ENCODE assay signal across 8 mouse cellular contexts in genomic region chr4:135494521-135495396, GRCm38 (mm10). TPM values are rescaled to one million over a fixed set of nuclear protein-coding genes. Genes with fewer than 3 reads are reported as not detected.
A peak's percentile ranks its signal among the peaks of the same experiment; 100 is the strongest.
DNase-seq lines count a peak whose midpoint lies in the region; ATAC-seq and TF ChIP-seq lines count a peak whose summit lies in the region.

TSS of gene Stpg1 (plus strand) at chr4:135494790.
TSS of gene Nipal3 (minus strand) at chr4:135495038.

- H3K27ac ChIP-seq in forebrain, embryonic 10.5 days = peak within 1 kb of the TSS; percentile 72
- H3K27ac ChIP-seq in heart, embryonic 15.5 days = peak within 1 kb of the TSS; percentile 53
- H3K27ac ChIP-seq in liver, embryonic 14.5 days = peak within 1 kb of the TSS; percentile 64
- no peak within 1 kb of the TSS for H3K27ac ChIP-seq in neural tube, embryonic 12.5 days

- peak within 1 kb of the TSS; percentile 63 for H3K9ac ChIP-seq in heart, embryonic 15.5 days
- peak within 1 kb of the TSS; percentile 73 for H3K9ac ChIP-seq in liver, embryonic 14.5 days (replicated peaks)
- H3K9ac ChIP-seq in neural tube, embryonic 12.5 days = peak within 1 kb of the TSS; percentile 49

- WGBS in forebrain, embryonic 10.5 days = under 1% methylated on average over 53 of the region's 53 CpGs
- WGBS in heart, embryonic 15.5 days = under 1% methylated on average over 53 of the region's 53 CpGs
- WGBS in liver, embryonic 14.5 days (ENCODE audit: insufficient replicate concordance) = under 1% methylated on average over 53 of the region's 53 CpGs
- under 1% methylated on average over 53 of the region's 53 CpGs for WGBS in neural tube, embryonic 12.5 days

- peaks cover 29% of the 10 kb centered on the region for H3K4me1 ChIP-seq in forebrain, embryonic 10.5 days
- H3K4me1 ChIP-seq in heart, embryonic 15.5 days (replicated peaks) = peaks cover 17% of the 10 kb centered on the region
- H3K4me1 ChIP-seq in liver, embryonic 14.5 days (replicated peaks; ENCODE audit: control insufficient read depth in 2 of 2, insufficient read depth in 2 of 2, low read length in 1 of 2) = peaks cover 5 to 13% of the 10 kb centered on the region in 2 experiments
- H3K4me1 ChIP-seq in neural tube, embryonic 12.5 days = peaks cover 16% of the 10 kb centered on the region

- ATAC-seq in heart, embryonic 15.5 days (replicated peaks; ENCODE audit: insufficient number of reproducible peaks, insufficient read depth, low FRiP score, low read depth) = peak; percentile 93
- peak; percentile 98 for ATAC-seq in liver, embryonic 14.5 days (ENCODE audit: insufficient read depth)
- peak; percentile 93 for ATAC-seq in neural tube, embryonic 12.5 days (ENCODE audit: low FRiP score, low read depth)

- TF ChIP-seq CTCF in liver, embryonic 14.5 days (IDR thresholded peaks at IDR 0.05; ENCODE audit: low read depth) = peak; percentile 93

- peak; percentile 80 to 88 for DNase-seq in CD8-positive naive resting alpha-beta T cell, adult 2 months (ENCODE audit: low read depth in 2 of 2, low spot score in 2 of 2)
- peak; percentile 82 for DNase-seq in c-Kit-positive CD71-negative TER-119-negative erythroid progenitor cells, embryonic 14.5 days (ENCODE audit: low read depth)
- peak; percentile 91 for DNase-seq in forebrain, embryonic 10.5 days (ENCODE audit: extremely low spot score, low spot score)
- DNase-seq in kidney, postnatal 25 days = peak; percentile 95 to 98
- peak; percentile 86 to 92 (median 88) for DNase-seq in liver, embryonic 14.5 days (ENCODE audit: low read depth in 3 of 3, low spot score in 3 of 3)
- peak; percentile 97 for DNase-seq in telencephalon, adult 2 months (ENCODE audit: low read depth, low spot score)

- peak within 1 kb of the TSS; percentile 79 for H3K4me3 ChIP-seq in forebrain, embryonic 10.5 days
- peak within 1 kb of the TSS; percentile 65 for H3K4me3 ChIP-seq in heart, embryonic 15.5 days
- peak within 1 kb of the TSS; percentile 71 to 92 for H3K4me3 ChIP-seq in liver, embryonic 14.5 days (ENCODE audit: insufficient read depth in 1 of 2, low read depth in 2 of 2, low read length in 2 of 2)
- H3K4me3 ChIP-seq in neural tube, embryonic 12.5 days = peak within 1 kb of the TSS; percentile 68

- no peak for TF ChIP-seq EP300 in liver, embryonic 14.5 days (IDR thresholded peaks at IDR 0.05; ENCODE audit: low read depth)

- peak within 1 kb of the TSS; percentile 81 for H3K4me2 ChIP-seq in heart, embryonic 15.5 days
- peak within 1 kb of the TSS; percentile 86 for H3K4me2 ChIP-seq in liver, embryonic 14.5 days (ENCODE audit: low read depth)
- H3K4me2 ChIP-seq in neural tube, embryonic 12.5 days (replicated peaks) = peak within 1 kb of the TSS; percentile 99

- H3K9me3 ChIP-seq in forebrain, embryonic 10.5 days = no peaks in the 10 kb centered on the region
- no peaks in the 10 kb centered on the region for H3K9me3 ChIP-seq in heart, embryonic 15.5 days (replicated peaks)
- H3K9me3 ChIP-seq in liver, embryonic 14.5 days (ENCODE audit: control insufficient read depth, low read length) = no peaks in the 10 kb centered on the region
- H3K9me3 ChIP-seq in neural tube, embryonic 12.5 days = no peaks in the 10 kb centered on the region

- H3K36me3 ChIP-seq in forebrain, embryonic 10.5 days (replicated peaks) = no peaks in the 10 kb centered on the region
- peaks cover 5% of the 10 kb centered on the region; the same call in 1 of the 2 replicates for H3K36me3 ChIP-seq in heart, embryonic 15.5 days
- peaks cover 4% of the 10 kb centered on the region for H3K36me3 ChIP-seq in liver, embryonic 14.5 days (replicated peaks; ENCODE audit: control insufficient read depth, insufficient read depth, low read depth)
- H3K36me3 ChIP-seq in neural tube, embryonic 12.5 days = no peaks in the 10 kb centered on the region

- H3K27me3 ChIP-seq in forebrain, embryonic 10.5 days (ENCODE audit: poor library complexity, severe bottlenecking) = peaks cover 5% of the 10 kb centered on the region; the same call in 1 of the 2 replicates
- H3K27me3 ChIP-seq in heart, embryonic 15.5 days = no peaks in the 10 kb centered on the region
- H3K27me3 ChIP-seq in liver, embryonic 14.5 days (ENCODE audit: control insufficient read depth, insufficient read depth, low read length) = no peaks in the 10 kb centered on the region
- no peaks in the 10 kb centered on the region for H3K27me3 ChIP-seq in neural tube, embryonic 12.5 days (replicated peaks)

RNA-seq across cellular contexts. Expression of gene Stpg1, which starts in this region (rescaled TPM):
- polyA plus RNA-seq in forebrain, embryonic 10.5 days (2016; fragmentation: Nextera tagmentation; extraction: Ambion mirVana) = 0.16 and 0.32 TPM in 2 replicates
- 0.34 and 0.43 TPM in 2 replicates for polyA plus RNA-seq in heart, embryonic 15.5 days (2015; fragmentation: Nextera tagmentation; extraction: Ambion mirVana)
- polyA plus RNA-seq in liver, embryonic 14.5 days (2012; rRNA removed) = 0.01 and 0.02 TPM in 2 replicates
- 0.08 TPM in 1 of 2 replicates, not detected in the other for polyA plus RNA-seq in liver, embryonic 14.5 days (2014; fragmentation: Nextera tagmentation; extraction: Ambion mirVana)
- polyA plus RNA-seq in neural tube, embryonic 12.5 days (2016; fragmentation: Nextera tagmentation; extraction: Ambion mirVana) = 0.41 TPM in 1 of 2 replicates, not detected in the other

RNA-seq across cellular contexts. Expression of gene Nipal3, which starts in this region (rescaled TPM):
- 0.95 and 2.9 TPM in 2 replicates for polyA plus RNA-seq in forebrain, embryonic 10.5 days (2016; fragmentation: Nextera tagmentation; extraction: Ambion mirVana)
- polyA plus RNA-seq in heart, embryonic 15.5 days (2015; fragmentation: Nextera tagmentation; extraction: Ambion mirVana) = 4.1 and 5.2 TPM in 2 replicates
- polyA plus RNA-seq in liver, embryonic 14.5 days (2012; rRNA removed) = 2.9 and 3.2 TPM in 2 replicates
- 2.5 and 3.9 TPM in 2 replicates for polyA plus RNA-seq in liver, embryonic 14.5 days (2014; fragmentation: Nextera tagmentation; extraction: Ambion mirVana)
- polyA plus RNA-seq in neural tube, embryonic 12.5 days (2016; fragmentation: Nextera tagmentation; extraction: Ambion mirVana) = 3.8 and 4.7 TPM in 2 replicates
